Mouse (Mus musculus) hindbrain, postnatal 0 days (tissue): Measurements from ENCODE around the gene 1700122O11Rik. TPM values are rescaled to one million over a fixed set of nuclear protein-coding genes. Genes with fewer than 3 reads are reported as not detected.

Source experiments
- ATAC-seq: fragments of 200-750 bp; cut with Nextera tagmentation; 2 replicates; pipeline ENCODE4 v1.8.0; 2017; ENCODE audit warnings: mild to moderate bottlenecking, moderate TSS enrichment, moderate library complexity
- DNase-seq: peaks from one replicate; pipeline ENCODE4 v3.0.0-alpha.2; 2015; ENCODE audit warnings: low spot score
- H3K27ac ChIP-seq: fragments of 300-500 bp; sonication (generic); 2 replicates; pipeline ENCODE4 v1.5.1; 2014; ENCODE audit warnings: mild to moderate bottlenecking
- H3K27me3 ChIP-seq: fragments of 300-500 bp; sonication (generic); 2 replicates; pipeline ENCODE4 v1.6.1; 2014; ENCODE audit warnings: low read length, mixed read lengths; ENCODE audit not compliant: insufficient read depth
- H3K36me3 ChIP-seq: fragments of 300-500 bp; sonication (generic); 2 replicates; pipeline ENCODE4 v1.6.1; 2014; ENCODE audit warnings: low read length, mixed read lengths; ENCODE audit not compliant: insufficient read depth
- H3K4me1 ChIP-seq: fragments of 300-500 bp; sonication (generic); 2 replicates; pipeline ENCODE4 v1.6.1; 2014; ENCODE audit warnings: antibody characterized with exemption, low read length, mixed read lengths; ENCODE audit not compliant: insufficient read depth
- H3K4me2 ChIP-seq: fragments of 300-500 bp; sonication (generic); 2 replicates; pipeline ENCODE4 v1.6.1; 2014; ENCODE audit warnings: low read depth, mild to moderate bottlenecking, low read length, moderate library complexity, mixed read lengths
- H3K4me3 ChIP-seq: fragments of 300-500 bp; sonication (generic); 2 replicates; pipeline ENCODE4 v1.5.1; 2014; ENCODE audit warnings: low read length
- H3K9ac ChIP-seq: fragments of 300-500 bp; sonication (generic); replicated peaks from 2 replicates; pipeline ENCODE4 v1.6.1; 2014; ENCODE audit warnings: mild to moderate bottlenecking, low read length, moderate library complexity, mixed read lengths
- H3K9me3 ChIP-seq: fragments of 300-500 bp; sonication (generic); 2 replicates; pipeline ENCODE4 v1.6.1; 2016; ENCODE audit warnings: low read length, mixed read lengths
- CTCF ChIP-seq: IDR thresholded peaks from 2 replicates; pipeline ENCODE4 v1.5.1; 2016; ENCODE audit warnings: antibody characterized with exemption, control low read depth, low read depth
- WGBS: fragments of 180-500 bp; shearing (Covaris S2); extraction: QIAGEN DNeasy Blood & Tissue Kit; methylation state at CpG from one replicate; pipeline ENCODE4 v1.1.7; 2014; 5-methylcytosine and 5-hydroxymethylcytosine counted together
- polyA plus RNA-seq: library from polyadenylated mRNA; unstranded; fragments of >200 nt; fragmentation: Nextera tagmentation; extraction: Ambion mirVana; gene quantifications from 2 replicates; pipeline ENCODE4 v1.2.1, GENCODE M21; 2015
- total RNA-seq: library from RNA; depleted of rRNA; stranded (reverse); fragments of >200 nt; gene quantifications from 2 replicates; pipeline ENCODE4 v1.2.3, GENCODE M21; 2014; rRNA removed

Gene 1700122O11Rik
- total RNA-seq (not detected in 2 replicates), polyA plus RNA-seq (not detected in 2 replicates)

DNA sequence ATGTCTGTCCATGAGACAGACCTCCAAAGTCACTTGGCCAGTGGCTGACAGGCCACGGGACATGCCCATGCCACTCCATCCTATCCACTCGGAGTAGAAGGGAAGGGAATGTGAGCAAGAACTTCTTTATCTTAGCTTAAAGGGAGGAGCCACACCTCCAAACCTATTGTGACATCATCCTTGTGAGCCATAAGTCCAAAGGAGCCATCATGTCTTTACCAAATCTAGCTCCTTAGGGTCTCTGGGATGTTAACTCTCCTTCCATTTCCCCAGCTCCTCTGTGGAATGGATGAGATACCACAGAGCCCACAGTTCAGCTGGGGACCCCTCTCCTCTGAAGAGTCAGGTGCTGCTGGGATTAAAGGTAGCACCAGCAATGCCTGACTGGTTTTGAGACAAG, at the start of gene 1700122O11Rik:
1700122O11Rik (minus strand) TSS at position 101 of the 400 bp plus-strand sequence.
- Histone ChIP-seq H3K9me3 (no peaks in the 10 kb centered on the region), H3K9ac (no peak within 1 kb of the TSS), H3K27me3 (peaks cover 5% of the 10 kb centered on the region), H3K4me2 (no peak within 1 kb of the TSS), H3K4me3 (no peak within 1 kb of the TSS), H3K36me3 (no peaks in the 10 kb centered on the region), H3K27ac (no peak within 1 kb of the TSS), H3K4me1 (no peaks in the 10 kb centered on the region)
- DNase-seq = no peak
- TF ChIP-seq CTCF = no peak
- no peak for ATAC-seq
- WGBS = 94% methylated on average over 2 of the region's 2 CpGs

- no peaks in the 10 kb centered on the region for H3K4me1 ChIP-seq
- TF ChIP-seq CTCF = no peak
- no peaks in the 10 kb centered on the region for H3K27me3 ChIP-seq
- H3K27ac ChIP-seq = no peak overlapping the region
- ATAC-seq = no peak
- no peaks in the 10 kb centered on the region for H3K9me3 ChIP-seq
- H3K9ac ChIP-seq = no peak overlapping the region
- no peak overlapping the region for H3K4me2 ChIP-seq
- no peaks in the 10 kb centered on the region for H3K36me3 ChIP-seq
- WGBS = 54% methylated on average over 3 of the region's 3 CpGs
- no peak for DNase-seq
- no peak overlapping the region for H3K4me3 ChIP-seq
Observed at GRCm38 (mm10) chr17:48080626-48081025, 42.5 kb upstream of the 1700122O11Rik start.

GRCm38 (mm10) chr17:48067729-48068128, 29.6 kb upstream of the 1700122O11Rik start:
- Histone ChIP-seq H3K4me2 (no peak overlapping the region), H3K9me3 (0 out of 2 replicates have a peak, but pooled peaks cover 4% of the 10 kb centered on the region), H3K9ac (no peak overlapping the region), H3K27ac (no peak overlapping the region), H3K36me3 (no peaks in the 10 kb centered on the region), H3K27me3 (no peaks in the 10 kb centered on the region; the same call in 1 of the 2 replicates), H3K4me3 (no peak overlapping the region), H3K4me1 (0 out of 2 replicates have a peak, but pooled peaks cover 3% of the 10 kb centered on the region)
- peak; percentile 28 for DNase-seq
- WGBS = 21% methylated on average over 5 of the region's 5 CpGs
- no peak for ATAC-seq
- TF ChIP-seq CTCF = no peak

GRCm38 (mm10) chr17:48067083-48067614, 29.1 kb upstream of the 1700122O11Rik start:
- no peak for TF ChIP-seq CTCF
- 69% methylated on average over 10 of the region's 10 CpGs for WGBS
- Histone ChIP-seq H3K9ac (no peak overlapping the region), H3K27me3 (no peaks in the 10 kb centered on the region; the same call in 1 of the 2 replicates), H3K27ac (no peak overlapping the region), H3K4me1 (0 out of 2 replicates have a peak, but pooled peaks cover 3% of the 10 kb centered on the region), H3K4me2 (no peak overlapping the region), H3K9me3 (0 out of 2 replicates have a peak, but pooled peaks cover 4% of the 10 kb centered on the region), H3K36me3 (no peaks in the 10 kb centered on the region), H3K4me3 (no peak overlapping the region)
- DNase-seq (no peak), ATAC-seq (no peak)

- no peak overlapping the region for H3K4me2 ChIP-seq
- H3K9ac ChIP-seq = no peak overlapping the region
- DNase-seq = peak; percentile 41
- H3K9me3 ChIP-seq = no peaks in the 10 kb centered on the region
- H3K27ac ChIP-seq = no peak overlapping the region
- H3K36me3 ChIP-seq = no peaks in the 10 kb centered on the region
- WGBS = 29% methylated on average over 5 of the region's 5 CpGs
- H3K4me3 ChIP-seq = no peak overlapping the region
- 0 out of 2 replicates have a peak, but pooled peaks cover 3% of the 10 kb centered on the region for H3K4me1 ChIP-seq
- TF ChIP-seq CTCF = no peak
- peak; percentile 57; the same call in 1 of the 2 replicates for ATAC-seq
- H3K27me3 ChIP-seq = no peaks in the 10 kb centered on the region; the same call in 1 of the 2 replicates
Observed at GRCm38 (mm10) chr17:48065081-48065501, 27.0 kb upstream of the 1700122O11Rik start.

DNA sequence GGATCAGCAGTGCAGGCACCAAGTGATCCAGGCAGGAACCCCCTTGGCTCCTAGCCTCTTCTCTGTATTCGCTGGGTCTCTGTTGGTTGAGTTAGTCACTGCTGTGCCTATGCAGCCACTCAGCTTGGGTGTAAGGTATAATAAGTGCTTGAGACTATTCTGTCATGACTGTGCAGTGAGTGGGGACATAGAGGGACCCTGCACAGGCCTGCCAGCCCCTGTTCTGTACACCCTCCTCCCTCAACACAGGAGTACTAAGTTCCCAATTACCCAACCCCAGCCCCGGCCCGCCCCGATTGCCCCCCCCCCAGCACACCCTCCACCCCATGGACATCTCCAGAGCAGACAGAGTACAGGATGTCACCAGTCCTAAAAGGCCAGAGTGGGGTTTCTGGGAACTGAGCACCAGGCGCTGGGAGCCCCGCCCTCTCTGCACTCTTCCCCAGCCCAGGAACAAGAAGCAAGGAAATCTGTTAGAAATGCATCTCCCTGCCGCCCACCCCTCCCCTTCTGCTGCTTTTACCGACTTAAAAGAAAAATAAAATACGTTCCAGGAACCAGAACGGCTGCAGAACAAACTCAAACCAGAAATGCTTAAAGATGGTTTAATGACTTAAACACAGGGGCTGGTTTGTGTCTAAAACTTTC, 26.2 kb upstream of the 1700122O11Rik start:
- H3K4me1 ChIP-seq = 0 out of 2 replicates have a peak, but pooled peaks cover 3% of the 10 kb centered on the region
- H3K9me3 ChIP-seq = no peaks in the 10 kb centered on the region
- no peaks in the 10 kb centered on the region for H3K36me3 ChIP-seq
- TF ChIP-seq CTCF = no peak
- ATAC-seq (no peak; the same call in 1 of the 2 replicates), DNase-seq (no peak)
- no peak overlapping the region for H3K4me3 ChIP-seq
- WGBS = 49% methylated on average over 10 of the region's 10 CpGs
- no peak overlapping the region for H3K9ac ChIP-seq
- H3K4me2 ChIP-seq = no peak overlapping the region
- H3K27ac ChIP-seq = no peak overlapping the region
- no peaks in the 10 kb centered on the region; the same call in 1 of the 2 replicates for H3K27me3 ChIP-seq
